Mouse (Mus musculus) heart, embryonic 13.5 days (tissue): Measurements from ENCODE around the gene Lrba. TPM values are rescaled to one million over a fixed set of nuclear protein-coding genes. Genes with fewer than 3 reads are reported as not detected.

ENCODE experiments used
- ATAC-seq: fragments of 200-750 bp; cut with Nextera tagmentation; 2 replicates; pipeline ENCODE4 v1.8.0; 2017; ENCODE audit warnings: moderate TSS enrichment; ENCODE audit not compliant: insufficient number of reproducible peaks, low FRiP score, low TSS enrichment; ENCODE audit errors: extremely low read depth
- H3K27ac ChIP-seq: fragments of 300-500 bp; sonication (generic); replicated peaks from 2 replicates; pipeline ENCODE4 v1.5.1; 2015; ENCODE audit warnings: moderate library complexity, mild to moderate bottlenecking, inconsistent platforms
- H3K27me3 ChIP-seq: fragments of 300-500 bp; sonication (generic); replicated peaks from 2 replicates; pipeline ENCODE4 v1.6.1; 2015; ENCODE audit warnings: mild to moderate bottlenecking, inconsistent platforms
- H3K36me3 ChIP-seq: fragments of 300-500 bp; sonication (generic); 2 replicates; pipeline ENCODE4 v1.6.1; 2015; ENCODE audit warnings: mild to moderate bottlenecking, inconsistent platforms
- H3K4me1 ChIP-seq: fragments of 300-500 bp; sonication (generic); 2 replicates; pipeline ENCODE4 v1.6.1; 2015; ENCODE audit warnings: inconsistent platforms
- H3K4me2 ChIP-seq: fragments of 300-500 bp; sonication (generic); 2 replicates; pipeline ENCODE4 v1.6.1; 2015; ENCODE audit warnings: inconsistent platforms, mild to moderate bottlenecking, moderate library complexity
- H3K4me3 ChIP-seq: fragments of 300-500 bp; sonication (generic); 2 replicates; pipeline ENCODE4 v1.5.1; 2015; ENCODE audit warnings: moderate library complexity, mild to moderate bottlenecking, inconsistent platforms
- H3K9ac ChIP-seq: fragments of 300-500 bp; sonication (generic); 2 replicates; pipeline ENCODE4 v1.6.1; 2015; ENCODE audit warnings: inconsistent platforms, mild to moderate bottlenecking, moderate library complexity
- H3K9me3 ChIP-seq: fragments of 300-500 bp; sonication (generic); 2 replicates; pipeline ENCODE4 v1.6.1; 2016; ENCODE audit warnings: inconsistent platforms
- WGBS: fragments of 180-500 bp; shearing (Covaris S2); methylation state at CpG from one replicate; pipeline ENCODE4 v1.1.7; 2015; ENCODE audit warnings: mixed read lengths; 5-methylcytosine and 5-hydroxymethylcytosine counted together
- polyA plus RNA-seq: library from polyadenylated mRNA; unstranded; fragments of >200 nt; fragmentation: Nextera tagmentation; extraction: Ambion mirVana; gene quantifications from 2 replicates; pipeline ENCODE4 v1.2.1, GENCODE M21; 2015

The Lrba gene
- polyA plus RNA-seq, 1 experiment from 2014 or later: 1.5 TPM

DNA sequence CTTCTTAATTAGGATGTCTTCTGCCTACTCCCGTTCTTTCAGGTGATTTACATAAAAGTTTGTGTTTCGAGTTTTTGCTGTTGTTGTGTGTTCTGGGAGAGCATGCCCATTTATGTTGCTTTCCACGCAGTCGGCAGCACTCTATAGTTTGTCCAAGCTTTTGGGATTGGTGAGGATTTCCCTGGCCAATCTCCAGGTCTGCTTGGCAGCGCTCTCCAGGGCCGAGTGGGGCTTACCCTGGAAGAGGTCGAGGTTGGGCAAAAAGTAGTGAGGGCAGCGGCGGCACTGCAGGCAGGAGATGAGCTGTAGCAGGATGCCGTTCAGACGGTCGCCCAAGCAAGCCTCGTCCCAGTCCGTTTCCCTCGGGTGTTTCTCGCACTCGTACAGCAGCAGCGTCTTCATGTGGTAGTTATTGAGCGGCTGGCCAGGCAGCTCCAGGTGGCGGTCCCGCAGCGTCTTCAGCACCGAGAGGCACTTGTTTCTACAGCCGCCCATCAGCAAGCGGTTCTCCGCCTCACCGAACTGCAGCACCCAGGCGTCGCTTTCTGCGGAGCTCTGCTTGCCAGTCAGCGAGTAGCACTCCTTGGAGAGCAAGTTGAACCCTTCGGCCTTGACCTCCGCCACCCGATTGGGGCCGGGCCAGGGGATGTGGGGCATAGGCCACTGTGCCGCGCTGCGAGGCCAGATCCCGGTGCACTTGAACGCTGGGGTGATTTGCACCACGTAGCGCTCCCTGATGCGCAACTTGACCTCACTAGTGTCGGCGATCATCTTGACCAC is 322.2 kb downstream of the Lrba start:
- no peak for ATAC-seq
- Histone ChIP-seq H3K27me3 (peaks cover 35% of the 10 kb centered on the region), H3K9me3 (no peaks in the 10 kb centered on the region), H3K9ac (peak overlapping the region; percentile 81), H3K4me2 (peak overlapping the region; percentile 95), H3K36me3 (no peaks in the 10 kb centered on the region), H3K27ac (peak overlapping the region; percentile 62), H3K4me1 (peaks cover 36% of the 10 kb centered on the region), H3K4me3 (peak overlapping the region; percentile 63)
- WGBS: 1% methylated on average over 45 of the region's 45 CpGs

- peak overlapping the region; percentile 63 for H3K4me3 ChIP-seq
- peak overlapping the region; percentile 95 for H3K4me2 ChIP-seq
- no peaks in the 10 kb centered on the region for H3K9me3 ChIP-seq
- no peaks in the 10 kb centered on the region for H3K36me3 ChIP-seq
- WGBS: 1% methylated on average over 42 of the region's 42 CpGs
- peak overlapping the region; percentile 81 for H3K9ac ChIP-seq
- peaks cover 36% of the 10 kb centered on the region for H3K4me1 ChIP-seq
- peaks cover 41% of the 10 kb centered on the region for H3K27me3 ChIP-seq
- peak overlapping the region; percentile 62 for H3K27ac ChIP-seq
- ATAC-seq: no peak
These were observed 322.8 kb downstream of the Lrba start for GRCm38 (mm10) chr3:86547251-86547791.

DNA sequence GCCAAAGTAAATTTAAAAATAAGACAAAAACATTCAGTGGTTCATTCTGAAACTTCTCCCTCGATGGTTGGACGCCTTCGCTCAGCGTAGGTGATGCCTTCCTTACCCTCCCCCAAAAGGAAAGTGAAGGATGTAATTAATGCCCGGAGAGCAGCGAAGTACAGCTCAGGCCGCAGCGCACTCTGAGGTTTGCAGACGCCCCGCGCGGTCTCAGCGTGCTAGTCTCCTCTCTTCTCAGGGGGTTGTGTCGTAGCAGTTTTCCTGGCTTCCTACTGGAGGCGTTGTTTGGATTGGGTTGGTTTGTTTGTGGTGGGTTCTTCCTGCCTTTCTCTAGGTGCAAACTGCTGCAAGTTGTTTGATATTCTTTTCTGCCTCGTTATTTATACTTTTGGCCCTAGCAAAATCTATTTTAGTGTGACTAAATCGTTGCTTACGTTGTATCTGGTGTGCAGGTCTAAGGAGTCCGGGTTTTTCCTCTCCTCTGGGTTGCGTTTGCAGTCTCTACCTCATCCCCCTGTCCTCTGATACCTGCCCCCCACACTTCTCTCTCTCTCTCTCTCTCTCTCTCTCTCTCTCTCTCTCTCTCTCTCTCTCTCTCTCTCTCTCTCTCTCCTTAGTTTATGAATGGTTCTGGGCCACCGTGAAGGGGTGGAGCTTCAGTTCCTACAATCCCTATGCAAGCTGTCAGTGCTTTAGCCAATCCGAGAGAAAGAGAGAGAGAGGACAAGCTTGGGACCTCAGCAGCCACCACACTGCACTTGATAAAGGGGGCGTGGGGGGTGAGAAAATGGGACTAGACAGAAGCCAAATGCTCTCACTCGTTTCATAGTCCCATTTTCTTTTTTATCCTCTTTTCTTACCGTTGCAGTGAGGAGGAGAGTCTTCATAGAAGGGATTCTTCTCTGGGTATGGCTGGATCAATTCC is 323.9 kb downstream of the Lrba start, which contains the start of gene Mab21l2:
Mab21l2 (minus strand) TSS at position 539 of the 925 bp plus-strand sequence.
- peak within 1 kb of the TSS; percentile 95 for H3K4me2 ChIP-seq
- ATAC-seq: peak; percentile 46; the same call in 1 of the 2 replicates
- H3K9me3 ChIP-seq: no peaks in the 10 kb centered on the region
- 3% methylated on average over 25 of the region's 25 CpGs for WGBS
- H3K4me1 ChIP-seq: peaks cover 36% of the 10 kb centered on the region
- peak within 1 kb of the TSS; percentile 62 for H3K27ac ChIP-seq
- H3K27me3 ChIP-seq: peaks cover 41% of the 10 kb centered on the region
- peak within 1 kb of the TSS; percentile 63 for H3K4me3 ChIP-seq
- peak within 1 kb of the TSS; percentile 81 for H3K9ac ChIP-seq
- no peaks in the 10 kb centered on the region for H3K36me3 ChIP-seq

- H3K9me3 ChIP-seq: no peaks in the 10 kb centered on the region
- H3K4me3 ChIP-seq: peak overlapping the region; percentile 22
- WGBS: 11% methylated on average over 22 of the region's 22 CpGs
- peak overlapping the region; percentile 57 for H3K4me2 ChIP-seq
- no peak for ATAC-seq
- no peak overlapping the region for H3K27ac ChIP-seq
- H3K27me3 ChIP-seq: peaks cover 38% of the 10 kb centered on the region
- peaks cover 38% of the 10 kb centered on the region for H3K4me1 ChIP-seq
- no peak overlapping the region for H3K9ac ChIP-seq
- H3K36me3 ChIP-seq: no peaks in the 10 kb centered on the region
These were observed 326.0 kb downstream of the Lrba start for GRCm38 (mm10) chr3:86550301-86551010.

GRCm38 (mm10) chr3:86551011-86551728 is 326.7 kb downstream of the Lrba start:
- peaks cover 38% of the 10 kb centered on the region for H3K27me3 ChIP-seq
- H3K9me3 ChIP-seq: no peaks in the 10 kb centered on the region
- 33% methylated on average over 8 of the region's 8 CpGs for WGBS
- no peak overlapping the region for H3K27ac ChIP-seq
- H3K36me3 ChIP-seq: no peaks in the 10 kb centered on the region
- H3K4me1 ChIP-seq: peaks cover 36% of the 10 kb centered on the region
- H3K4me2 ChIP-seq: peak overlapping the region; percentile 57
- no peak overlapping the region for H3K4me3 ChIP-seq
- no peak overlapping the region for H3K9ac ChIP-seq
- no peak for ATAC-seq

GRCm38 (mm10) chr3:86552170-86552569 is 327.7 kb downstream of the Lrba start:
- 55% methylated on average over 5 of the region's 5 CpGs for WGBS
- peaks cover 30% of the 10 kb centered on the region for H3K27me3 ChIP-seq
- H3K4me1 ChIP-seq: peaks cover 35% of the 10 kb centered on the region
- H3K4me2 ChIP-seq: no peak overlapping the region
- no peak overlapping the region for H3K27ac ChIP-seq
- H3K4me3 ChIP-seq: no peak overlapping the region
- no peak overlapping the region for H3K9ac ChIP-seq
- H3K36me3 ChIP-seq: no peaks in the 10 kb centered on the region
- no peak for ATAC-seq
- no peaks in the 10 kb centered on the region for H3K9me3 ChIP-seq

DNA sequence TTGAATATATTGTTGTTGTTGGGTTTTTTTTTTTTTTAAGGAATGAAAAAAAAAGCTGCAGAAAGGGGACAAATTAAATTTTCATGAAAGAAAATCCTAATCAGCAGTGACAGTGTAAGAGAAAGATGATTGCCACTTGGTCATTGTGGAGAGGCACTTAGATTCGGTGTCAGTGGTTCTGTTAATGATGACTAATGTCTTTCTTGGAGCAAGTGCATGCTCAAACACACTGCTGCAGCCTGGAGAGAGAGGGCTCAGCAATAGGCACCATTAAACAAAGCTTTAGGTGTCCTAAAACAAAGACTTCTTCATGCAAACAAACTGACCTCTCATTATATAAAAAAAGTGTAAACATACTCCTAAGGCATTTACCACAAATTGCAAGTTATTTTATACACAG is 334.5 kb downstream of the Lrba start:
- no peak overlapping the region for H3K9ac ChIP-seq
- no peak for ATAC-seq
- H3K27ac ChIP-seq: no peak overlapping the region
- no peak overlapping the region for H3K4me3 ChIP-seq
- no peaks in the 10 kb centered on the region for H3K9me3 ChIP-seq
- H3K27me3 ChIP-seq: no peaks in the 10 kb centered on the region
- 40% methylated on average over 1 of the region's 1 CpGs for WGBS
- peaks cover 12% of the 10 kb centered on the region for H3K4me1 ChIP-seq
- no peaks in the 10 kb centered on the region for H3K36me3 ChIP-seq
- H3K4me2 ChIP-seq: no peak overlapping the region

DNA sequence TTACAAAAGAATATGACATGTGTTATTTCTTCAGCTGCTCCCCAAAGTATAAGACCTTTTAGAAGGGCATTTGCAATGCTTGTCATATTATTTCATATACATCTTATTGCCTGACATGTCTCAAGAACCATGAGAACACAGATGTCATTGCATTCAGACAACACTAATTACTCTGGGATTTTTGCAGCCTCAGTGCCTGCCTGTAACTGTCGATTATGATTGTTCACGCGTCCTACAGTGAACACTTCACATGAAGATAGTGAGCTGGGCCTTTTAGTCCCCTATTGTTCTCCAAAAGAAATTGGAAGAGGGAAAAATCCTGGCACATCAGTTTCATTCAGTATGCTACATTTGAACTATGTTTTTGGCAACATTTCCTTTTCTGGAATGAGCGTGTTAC is 335.2 kb downstream of the Lrba start:
- H3K36me3 ChIP-seq: no peaks in the 10 kb centered on the region
- ATAC-seq: no peak
- H3K4me3 ChIP-seq: no peak overlapping the region
- H3K4me2 ChIP-seq: no peak overlapping the region
- no peak overlapping the region for H3K27ac ChIP-seq
- H3K27me3 ChIP-seq: no peaks in the 10 kb centered on the region
- H3K9ac ChIP-seq: no peak overlapping the region
- no peaks in the 10 kb centered on the region for H3K9me3 ChIP-seq
- WGBS: 69% methylated on average over 4 of the region's 4 CpGs
- peaks cover 12% of the 10 kb centered on the region for H3K4me1 ChIP-seq

DNA sequence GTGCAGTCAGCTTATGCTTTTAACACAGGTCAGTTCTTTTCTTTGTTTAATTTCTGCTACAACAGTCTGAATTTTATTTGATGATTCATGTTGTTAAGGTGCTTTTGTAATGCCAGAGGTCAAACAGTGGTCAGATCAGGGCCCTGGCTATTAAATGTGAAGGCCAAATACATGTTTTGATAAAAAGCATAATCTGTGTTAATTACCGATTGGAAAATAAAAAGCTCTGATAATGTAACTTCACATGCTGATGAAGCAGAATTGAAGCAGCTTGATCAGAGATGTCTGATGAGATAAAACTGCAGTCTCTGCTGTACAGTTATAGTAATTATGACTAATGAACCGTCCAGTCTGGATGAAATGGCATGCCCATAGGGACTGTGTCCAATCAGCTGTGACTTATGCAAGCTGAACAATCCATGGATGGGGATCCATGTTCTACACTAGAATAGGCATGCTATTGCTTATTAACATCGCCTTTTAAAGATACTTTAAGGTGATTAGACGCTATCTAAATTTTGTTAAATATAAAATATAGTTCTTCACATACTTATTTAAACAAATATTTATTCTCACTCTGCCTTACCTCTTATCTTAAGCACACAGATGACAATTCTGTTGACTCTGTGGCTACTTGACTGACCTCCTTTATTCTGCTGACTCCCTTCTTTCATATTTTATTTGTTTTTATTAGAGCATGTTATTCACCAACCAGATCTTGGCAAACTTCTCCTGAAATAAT is 336.0 kb downstream of the Lrba start:
- peaks cover 11% of the 10 kb centered on the region for H3K4me1 ChIP-seq
- no peak overlapping the region for H3K4me3 ChIP-seq
- no peak for ATAC-seq
- no peak overlapping the region for H3K4me2 ChIP-seq
- WGBS: 76% methylated on average over 4 of the region's 4 CpGs
- H3K27me3 ChIP-seq: no peaks in the 10 kb centered on the region
- no peak overlapping the region for H3K9ac ChIP-seq
- no peaks in the 10 kb centered on the region for H3K9me3 ChIP-seq
- H3K27ac ChIP-seq: no peak overlapping the region
- no peaks in the 10 kb centered on the region for H3K36me3 ChIP-seq

DNA sequence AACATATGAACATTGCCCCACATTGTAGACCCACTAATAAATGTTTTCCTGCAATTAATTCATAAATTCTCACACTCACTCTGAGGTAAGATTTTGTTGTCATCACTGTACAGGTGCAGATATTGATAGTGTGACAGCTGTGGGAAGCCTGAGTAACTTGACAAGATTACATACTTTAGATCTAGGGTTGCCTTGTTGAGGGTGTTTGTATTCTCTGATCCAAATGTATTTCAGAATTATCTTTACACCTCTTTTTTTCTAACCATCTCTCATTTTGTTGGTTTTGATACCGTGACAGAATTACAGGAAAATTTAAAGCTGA is 336.5 kb downstream of the Lrba start:
- Histone ChIP-seq H3K4me1 (peaks cover 10% of the 10 kb centered on the region), H3K4me3 (no peak overlapping the region), H3K9me3 (no peaks in the 10 kb centered on the region), H3K27ac (no peak overlapping the region), H3K9ac (no peak overlapping the region), H3K27me3 (no peaks in the 10 kb centered on the region), H3K36me3 (no peaks in the 10 kb centered on the region), H3K4me2 (no peak overlapping the region)
- no peak for ATAC-seq
- WGBS: 82% methylated on average over 1 of the region's 1 CpGs
